Mouse (Mus musculus) liver, embryonic 14.5 days (tissue): ENCODE results near the gene Zfpl1. TPM values are rescaled to one million over a fixed set of nuclear protein-coding genes. Genes with fewer than 3 reads are reported as not detected.

ENCODE experiments used
- ATAC-seq: fragments of 200-750 bp; cut with Nextera tagmentation; 2 replicates; pipeline ENCODE4 v1.8.0; 2017; ENCODE audit warnings: moderate number of reproducible peaks, mild to moderate bottlenecking, moderate library complexity; ENCODE audit not compliant: insufficient read depth
- DNase-seq, 3 experiments: peaks; one replicate each; pipeline ENCODE4 v3.0.0-alpha.2; 2012 to 2013; ENCODE audit warnings: low read depth in 3 of 3, low spot score in 3 of 3
- H3K27ac ChIP-seq: fragments of 300-500 bp; sonication (generic); 2 replicates; pipeline ENCODE4 v1.5.1; 2014; ENCODE audit warnings: moderate library complexity, mild to moderate bottlenecking, control low read depth, inconsistent platforms
- H3K27me3 ChIP-seq: fragments of 300-500 bp; sonication (generic); 2 replicates; pipeline ENCODE4 v1.6.1; 2014; ENCODE audit warnings: mild to moderate bottlenecking, low read length, moderate library complexity; ENCODE audit not compliant: control insufficient read depth, insufficient read depth
- H3K36me3 ChIP-seq: fragments of 300-500 bp; sonication (generic); replicated peaks from 2 replicates; pipeline ENCODE4 v1.6.1; 2014; ENCODE audit warnings: low read depth; ENCODE audit not compliant: control insufficient read depth, insufficient read depth
- H3K4me1 ChIP-seq, 2 experiments: fragments of 200-500 bp in 1 of 2; fragments of 300-500 bp in 1 of 2; sonication (generic) in 1 of 2; replicated peaks; 2 replicates each; pipeline ENCODE4 v1.6.1; 2012 to 2014; ENCODE audit warnings: antibody characterized with exemption in 1 of 2, inconsistent platforms in 1 of 2, low read length in 1 of 2; ENCODE audit not compliant: control insufficient read depth in 2 of 2, insufficient read depth in 2 of 2
- H3K4me2 ChIP-seq: fragments of 300-500 bp; sonication (generic); 2 replicates; pipeline ENCODE4 v1.6.1; 2014; ENCODE audit warnings: low read depth, mild to moderate bottlenecking, control low read depth, moderate library complexity
- H3K4me3 ChIP-seq, 2 experiments: fragments of 200-500 bp in 1 of 2; fragments of 300-500 bp in 1 of 2; sonication (generic) in 1 of 2; 2 replicates each; pipeline ENCODE4 v1.5.1; 2012 to 2014; ENCODE audit warnings: low read depth in 2 of 2, low read length in 2 of 2, mild to moderate bottlenecking in 2 of 2, control low read depth in 1 of 2, inconsistent platforms in 1 of 2, moderate library complexity in 1 of 2; ENCODE audit not compliant: insufficient read depth in 1 of 2
- H3K9ac ChIP-seq: fragments of 300-500 bp; sonication (generic); replicated peaks from 2 replicates; pipeline ENCODE4 v1.6.1; 2014; ENCODE audit warnings: mild to moderate bottlenecking, control low read depth, moderate library complexity
- H3K9me3 ChIP-seq: fragments of 300-500 bp; sonication (generic); 2 replicates; pipeline ENCODE4 v1.6.1; 2016; ENCODE audit warnings: low read length, mixed read lengths; ENCODE audit not compliant: control insufficient read depth
- CTCF ChIP-seq: IDR thresholded peaks from 2 replicates; pipeline ENCODE4 v1.5.1; 2016; ENCODE audit warnings: antibody characterized with exemption, low read depth, control low read depth
- EP300 ChIP-seq: IDR thresholded peaks from 2 replicates; pipeline ENCODE4 v1.6.1; 2016; ENCODE audit warnings: antibody characterized with exemption, low read depth
- WGBS: fragments of 180-500 bp; shearing (Covaris S2); extraction: QIAGEN DNeasy Blood & Tissue Kit; methylation state at CpG from one replicate; pipeline ENCODE4 v1.1.7; 2014; ENCODE audit not compliant: insufficient replicate concordance; 5-methylcytosine and 5-hydroxymethylcytosine counted together
- polyA plus RNA-seq, 2 experiments: library from polyadenylated mRNA; depleted of rRNA in 1 of 2; stranded (reverse) in 1 of 2; unstranded in 1 of 2; fragments of >200 nt; fragmentation: Nextera tagmentation in 1 of 2; extraction: Ambion mirVana in 1 of 2; gene quantifications; 2 replicates each; pipeline versions ENCODE4 v1.2.1 to v1.2.3; 2012 to 2014

The Zfpl1 gene
- polyA plus RNA-seq, 2 experiments: 18.1 to 20.8 TPM

DNA sequence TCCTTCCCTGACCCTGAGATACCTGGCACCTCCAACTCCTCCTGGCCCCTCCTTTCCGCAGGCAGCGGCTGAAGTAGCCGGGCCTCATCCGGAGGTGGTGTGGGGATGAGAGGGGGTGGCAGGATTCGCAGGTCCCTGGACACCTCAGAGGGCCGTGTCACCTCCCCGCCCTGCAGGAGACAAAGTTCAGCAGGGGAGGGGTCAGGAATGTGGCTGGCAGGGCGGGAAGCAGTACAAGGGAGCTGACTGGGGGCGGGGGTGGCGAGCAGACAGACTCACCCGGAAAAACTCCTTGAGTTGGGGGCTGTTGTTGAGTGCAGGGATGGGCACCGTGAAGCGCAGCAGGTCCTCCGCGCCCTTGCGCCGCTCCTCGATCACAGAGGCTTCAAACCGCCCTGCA, 37.0 kb upstream of the Zfpl1 start:
- H3K36me3 ChIP-seq: peaks cover 9% of the 10 kb centered on the region
- ATAC-seq: no peak
- 67% methylated on average over 19 of the region's 19 CpGs for WGBS

DNA sequence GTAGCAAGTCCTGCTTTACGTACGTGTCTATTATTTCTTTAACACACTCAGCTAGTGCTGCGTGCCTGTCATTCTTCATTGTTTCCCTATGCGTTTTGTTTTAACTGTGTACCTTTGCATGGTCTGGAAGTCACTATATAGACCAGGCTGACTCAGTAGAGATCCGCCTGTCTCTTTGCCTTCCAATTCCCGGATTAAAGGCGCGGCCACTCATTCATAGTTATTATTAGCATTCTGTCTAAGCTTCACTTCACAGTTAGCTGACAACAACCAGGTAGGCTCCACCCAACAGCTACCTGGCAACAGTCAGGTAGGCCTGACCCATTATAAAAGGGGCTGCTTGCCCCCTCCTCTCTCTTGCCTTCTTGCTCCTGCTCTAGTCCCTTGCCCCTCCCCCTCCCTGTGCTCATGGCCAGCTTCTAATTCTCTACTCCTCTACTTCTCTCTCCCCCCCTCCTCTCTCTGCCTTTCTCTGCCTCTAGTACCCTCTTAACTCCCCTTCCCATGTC, 34.0 kb upstream of the Zfpl1 start:
- Histone ChIP-seq H3K4me2 (peak overlapping the region; percentile 97), H3K27ac (peak overlapping the region; percentile 22; the same call in 1 of the 2 replicates), H3K9me3 (no peaks in the 10 kb centered on the region), H3K27me3 (no peaks in the 10 kb centered on the region), H3K4me3 (peak overlapping the region; percentile 37 to 84), H3K4me1 (peaks cover 9 to 12% of the 10 kb centered on the region in 2 experiments), H3K9ac (peak overlapping the region; percentile 86), H3K36me3 (peaks cover 15% of the 10 kb centered on the region)
- TF ChIP-seq EP300: no peak
- no peak for TF ChIP-seq CTCF
- WGBS: 4% methylated on average over 8 of the region's 8 CpGs
- ATAC-seq: no peak
- no peak for DNase-seq

More for the DNA sequence above, 37.0 kb upstream of the Zfpl1 start:
- H3K9me3 ChIP-seq: no peaks in the 10 kb centered on the region
- H3K9ac ChIP-seq: no peak overlapping the region
- no peak for DNase-seq
- H3K4me3 ChIP-seq: peak overlapping the region in 1 of 2 experiments; percentile 3; a peak in 1 of 4 replicates
- no peak overlapping the region for H3K27ac ChIP-seq
- H3K4me1 ChIP-seq: peaks cover 7 to 14% of the 10 kb centered on the region in 2 experiments
- H3K27me3 ChIP-seq: no peaks in the 10 kb centered on the region
- H3K4me2 ChIP-seq: no peak overlapping the region; the same call in 1 of the 2 replicates
- TF ChIP-seq EP300 (no peak), CTCF (no peak)

- peak within 1 kb of the TSS; percentile 97 for H3K4me2 ChIP-seq
- H3K4me1 ChIP-seq: peaks cover 9% of the 10 kb centered on the region in 2 experiments
- DNase-seq (peak; percentile 87 to 89 (median 87)), ATAC-seq (peak; percentile 81)
- peak within 1 kb of the TSS; percentile 86 for H3K9ac ChIP-seq
- peak within 1 kb of the TSS; percentile 74 to 84 for H3K4me3 ChIP-seq
- no peaks in the 10 kb centered on the region for H3K9me3 ChIP-seq
- H3K36me3 ChIP-seq: peaks cover 15% of the 10 kb centered on the region
- TF ChIP-seq CTCF: peak; percentile 18; the same call in 1 of the 2 replicates
- no peak for TF ChIP-seq EP300
- H3K27ac ChIP-seq: peak within 1 kb of the TSS; percentile 90
- WGBS: under 1% methylated on average over 77 of the region's 77 CpGs
- no peaks in the 10 kb centered on the region for H3K27me3 ChIP-seq
Observed at GRCm38 (mm10) chr19:6117986-6118676, 33.4 kb upstream of the Zfpl1 start, which contains the start of gene Sac3d1. Sac3d1 (minus strand) TSS chr19:6118650.

DNA sequence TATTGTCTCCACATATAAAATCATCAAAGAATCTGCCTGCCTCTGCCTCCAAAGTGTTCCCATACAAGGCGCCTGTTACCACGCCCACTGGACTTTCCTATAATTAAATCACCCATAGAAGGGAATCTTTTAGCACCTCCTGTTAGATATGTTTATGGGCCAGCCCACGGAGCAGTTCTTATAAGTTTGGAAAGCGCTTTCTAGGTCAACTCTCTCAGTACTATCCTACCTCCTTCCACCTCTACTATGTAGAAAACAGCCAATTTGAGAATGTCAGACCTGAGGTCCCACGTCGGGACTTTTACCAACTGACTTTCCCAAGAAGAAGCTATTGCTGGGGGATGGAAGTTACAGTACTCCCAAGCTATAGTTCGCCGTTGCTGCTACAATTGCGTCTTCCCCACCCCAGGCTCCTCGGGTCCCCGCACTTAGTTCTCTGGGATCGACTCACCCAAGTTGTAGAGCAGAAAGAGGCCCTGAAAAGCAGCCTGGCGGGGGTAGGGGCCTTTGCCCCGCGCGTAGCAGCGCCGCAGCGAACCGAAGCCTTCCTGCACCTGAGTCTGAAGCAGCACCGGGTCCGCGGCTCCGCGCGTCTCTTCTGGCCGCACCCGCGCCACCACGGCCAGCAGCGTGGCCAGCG, 32.7 kb upstream of the Zfpl1 start:
- no peak for ATAC-seq
- whole genome bisulfite sequencing: 2% methylated on average over 32 of the region's 32 CpGs
- TF ChIP-seq EP300 (no peak), CTCF (no peak)

More for the DNA sequence above, 32.7 kb upstream of the Zfpl1 start:
- H3K27ac ChIP-seq: peak overlapping the region; percentile 90
- H3K36me3 ChIP-seq: peaks cover 15% of the 10 kb centered on the region
- H3K9me3 ChIP-seq: no peaks in the 10 kb centered on the region
- peaks cover 9% of the 10 kb centered on the region in 2 experiments for H3K4me1 ChIP-seq
- DNase-seq: no peak
- peak overlapping the region; percentile 86 for H3K9ac ChIP-seq
- H3K4me2 ChIP-seq: peak overlapping the region; percentile 97
- H3K27me3 ChIP-seq: no peaks in the 10 kb centered on the region
- peak overlapping the region; percentile 74 to 84 for H3K4me3 ChIP-seq
